Mouse (Mus musculus) G1E-ER4 (cell line): ENCODE measurements around the gene Hoxb13. TPM values are rescaled to one million over a fixed set of nuclear protein-coding genes. Genes with fewer than 3 reads are reported as not detected.

ENCODE experiments used
- GATA1 ChIP-seq: IDR thresholded peaks from one replicate; pipeline ENCODE4 v1.8.0; 2012; ENCODE audit warnings: low read length, inconsistent platforms
- polyA plus RNA-seq: library from polyadenylated mRNA; stranded (reverse); fragments of >175 nt; gene quantifications from 2 replicates; pipeline ENCODE4 v1.2.3, GENCODE M21; 2012

Hoxb13 gene
- polyA plus RNA-seq: 79.2 and 87.0 TPM in 2 replicates

- TF ChIP-seq GATA1: no peak
Observed at GRCm38 (mm10) chr11:96193521-96194400, at the start of gene Hoxb13. Hoxb13 (plus strand) TSS chr11:96194316.

GRCm38 (mm10) chr11:96145622-96146270, 48.4 kb upstream of the Hoxb13 start:
- no peak for TF ChIP-seq GATA1

GRCm38 (mm10) chr11:96147471-96147870, 46.6 kb upstream of the Hoxb13 start:
- no peak for TF ChIP-seq GATA1

GRCm38 (mm10) chr11:96164769-96165168, 29.3 kb upstream of the Hoxb13 start:
- no peak for TF ChIP-seq GATA1

GRCm38 (mm10) chr11:96168125-96168524, 26.0 kb upstream of the Hoxb13 start:
- no peak for TF ChIP-seq GATA1

GRCm38 (mm10) chr11:96169016-96169415, 25.1 kb upstream of the Hoxb13 start:
- TF ChIP-seq GATA1: no peak

GRCm38 (mm10) chr11:96170711-96171379, 23.3 kb upstream of the Hoxb13 start:
- TF ChIP-seq GATA1: no peak

GRCm38 (mm10) chr11:96171601-96172000, 22.5 kb upstream of the Hoxb13 start:
- TF ChIP-seq GATA1: no peak

GRCm38 (mm10) chr11:96172511-96173287, 21.4 kb upstream of the Hoxb13 start:
- TF ChIP-seq GATA1: no peak

GRCm38 (mm10) chr11:96173288-96173840, 20.8 kb upstream of the Hoxb13 start:
- TF ChIP-seq GATA1: no peak

- TF ChIP-seq GATA1: no peak
Observed at GRCm38 (mm10) chr11:96174881-96175280, 19.2 kb upstream of the Hoxb13 start.

GRCm38 (mm10) chr11:96175511-96175910, 18.6 kb upstream of the Hoxb13 start:
- no peak for TF ChIP-seq GATA1

GRCm38 (mm10) chr11:96175951-96176530, 18.1 kb upstream of the Hoxb13 start:
- TF ChIP-seq GATA1: no peak

GRCm38 (mm10) chr11:96176841-96177240, 17.3 kb upstream of the Hoxb13 start:
- no peak for TF ChIP-seq GATA1
